Mouse (Mus musculus) cerebellum, adult 11-12 months (tissue): ENCODE data around the gene Zfp964.
"Not testable (repeated sequence)": the region's sequence is repeated elsewhere in the genome, so short reads cannot be mapped to it uniquely, and the experiment has no call there.

Experiments
- DNase-seq: peaks from one replicate; pipeline ENCODE4 v3.0.0; 2022

The Zfp964 gene

GRCm38 (mm10) chr8:69654358-69654981, at the start of gene Zfp964:
TSS of gene Zfp964 (plus strand) at chr8:69654479.
- peak; percentile 91 for DNase-seq

- no peak for DNase-seq
Observed at GRCm38 (mm10) chr8:69614687-69615086, 39.6 kb upstream of the Zfp964 start.

DNA sequence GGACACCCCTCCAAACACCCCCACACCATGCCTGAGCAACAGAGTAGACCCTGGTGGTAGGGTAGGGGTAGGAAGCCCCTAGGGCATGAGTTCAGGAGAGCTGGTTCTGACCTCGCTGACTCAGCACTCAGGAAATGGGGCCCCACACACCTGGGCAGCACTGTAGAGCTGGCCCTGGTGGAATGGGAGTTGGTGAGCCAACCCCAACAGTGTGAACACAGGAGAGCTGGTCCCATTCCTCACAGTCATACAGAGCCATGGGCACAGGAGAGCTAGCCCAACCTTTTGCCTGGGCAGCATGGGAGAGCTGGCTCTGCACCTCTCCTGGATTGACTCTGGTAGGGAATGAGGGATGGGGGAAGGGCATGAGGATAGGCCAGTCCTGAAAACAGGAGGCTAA, 36.2 kb upstream of the Zfp964 start:
- DNase-seq, result no peak

DNA sequence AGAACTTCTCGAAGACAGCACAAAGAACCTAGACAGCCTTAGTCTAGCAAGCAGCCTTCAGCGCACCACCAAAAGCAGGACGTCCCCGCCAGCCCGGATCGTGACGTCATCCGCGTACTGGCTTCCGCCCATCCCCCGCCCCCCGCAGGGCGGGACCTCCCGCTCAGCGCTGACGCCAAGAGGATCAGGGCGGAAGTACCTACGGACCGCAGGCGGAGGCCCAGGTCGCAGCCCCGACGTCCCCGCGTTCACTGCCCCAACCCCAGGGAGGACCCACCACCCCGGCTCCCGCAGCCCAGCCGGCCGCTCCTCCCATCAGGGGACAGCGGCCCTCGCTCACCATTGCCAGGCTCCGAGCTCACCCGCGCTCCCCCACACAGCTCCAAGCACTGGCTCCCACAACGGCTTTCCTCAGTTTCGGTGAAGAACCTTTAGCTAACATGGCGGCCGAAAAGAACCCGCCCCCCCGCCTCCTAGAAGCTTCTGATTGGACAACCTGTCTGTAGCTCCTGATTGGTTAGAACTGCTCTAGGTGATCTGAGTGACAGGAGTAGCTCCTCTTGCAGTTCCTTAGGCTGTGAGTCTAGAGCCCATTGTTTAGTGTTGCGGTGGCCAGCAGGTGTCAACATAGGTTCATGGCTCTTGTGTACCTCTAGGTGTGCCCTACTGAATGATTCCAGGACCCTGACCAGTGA, 29.0 kb upstream of the Zfp964 start, which contains the start of gene Zfp868:
TSS of gene Zfp868 (minus strand) at position 454 of the 695 bp plus-strand sequence.
- peak; percentile 97 for DNase-seq

DNA sequence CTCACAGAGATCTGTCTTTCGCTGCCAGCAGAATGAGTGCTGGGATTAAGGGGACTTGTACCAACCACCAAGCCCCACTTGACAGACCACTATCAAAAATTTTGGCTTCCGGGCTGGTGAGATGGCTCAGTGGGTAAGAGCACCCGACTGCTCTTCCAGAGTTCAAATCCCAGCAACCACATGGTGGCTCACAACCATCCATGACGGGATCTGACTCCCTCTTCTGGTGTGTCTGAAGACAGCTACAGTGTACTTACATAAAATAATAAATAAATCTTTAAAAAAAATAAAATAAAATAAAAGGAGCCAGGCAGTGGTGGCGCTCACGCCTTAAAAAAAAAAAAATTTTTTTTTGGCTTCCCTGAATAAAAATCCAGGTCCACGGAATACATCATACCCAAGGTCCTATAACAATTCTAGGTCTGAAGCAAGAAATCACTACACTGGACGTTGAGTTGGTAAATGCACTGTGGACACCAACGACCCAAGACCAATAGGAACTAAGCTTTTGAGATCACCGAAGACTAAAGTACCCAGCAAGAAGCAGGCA, 396 bp upstream of the Zfp964 start:
- peak; percentile 9 for DNase-seq

DNA sequence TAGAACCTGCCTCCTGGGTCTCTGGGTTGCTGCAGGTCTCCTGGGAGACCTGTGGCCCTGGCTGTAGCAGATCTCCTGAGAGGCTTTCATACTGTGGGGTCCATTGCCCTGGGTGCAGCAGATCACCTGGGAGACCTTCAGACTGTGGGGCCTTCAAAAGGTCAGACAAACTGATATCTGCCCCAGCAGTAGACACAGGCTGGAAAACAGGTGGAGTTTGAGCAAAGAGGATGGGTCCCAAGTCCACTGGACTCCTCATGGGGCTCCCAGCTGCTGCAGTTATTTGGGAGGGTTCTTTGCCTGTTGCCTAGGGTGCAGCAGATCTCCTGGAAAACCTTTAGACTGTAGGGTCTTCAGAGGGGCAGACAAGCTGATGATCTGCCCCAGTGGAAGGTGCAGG, 7.0 kb downstream of the Zfp964 start:
- no peak for DNase-seq

GRCm38 (mm10) chr8:69665051-69665450, 10.8 kb downstream of the Zfp964 start:
- not testable (repeated sequence) for DNase-seq

DNA sequence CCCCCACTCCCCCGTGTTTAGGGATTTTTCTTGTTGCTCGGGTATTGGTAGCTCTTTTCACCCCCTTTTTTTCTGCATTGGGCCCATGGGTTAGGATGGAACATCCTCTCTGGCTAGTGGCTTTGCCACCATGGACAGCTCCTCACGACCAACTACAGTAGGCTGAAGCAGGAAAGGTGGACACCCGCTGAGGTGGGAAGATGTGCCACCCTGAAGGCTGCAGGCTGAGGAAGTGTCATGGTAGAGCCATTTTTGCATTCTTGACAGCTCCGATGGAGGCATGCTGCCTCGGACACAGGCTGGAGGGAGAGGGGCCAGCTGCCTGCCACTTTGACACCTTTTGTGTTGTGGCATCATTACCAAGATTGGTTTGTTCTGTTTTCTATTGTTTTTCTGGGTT, 47.5 kb downstream of the Zfp964 start:
- DNase-seq, result no peak

DNA sequence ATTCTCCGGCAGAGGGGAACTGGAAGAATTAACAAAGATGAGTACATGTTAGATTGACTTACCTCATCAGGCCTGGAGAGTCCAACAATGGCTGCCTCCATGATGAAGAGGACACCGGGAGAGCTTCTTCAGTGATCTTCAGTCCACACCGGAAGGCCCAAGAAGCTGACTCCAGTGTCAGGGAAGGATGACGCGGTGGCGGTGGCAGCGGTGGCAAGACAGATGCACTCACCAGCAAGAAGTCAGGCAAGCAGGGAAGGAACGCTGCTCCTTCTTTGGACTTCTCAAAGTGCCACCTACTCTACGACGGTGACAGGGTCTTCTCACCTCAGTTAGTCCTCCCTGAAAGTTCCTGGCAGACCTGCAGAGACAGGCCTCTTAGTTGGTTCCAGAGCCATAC, 56.3 kb downstream of the Zfp964 start, which contains the start of gene Zfp869:
TSS of gene Zfp869 (minus strand) at position 101 of the 400 bp plus-strand sequence.
- DNase-seq, result not testable (repeated sequence)

GRCm38 (mm10) chr8:69713516-69713915, 59.2 kb downstream of the Zfp964 start:
- no peak for DNase-seq

- peak; percentile 22 for DNase-seq
Observed at GRCm38 (mm10) chr8:69715366-69715765, 61.1 kb downstream of the Zfp964 start.
